Mouse (Mus musculus): ENCODE results near the gene Slc26a9. TPM values are rescaled to one million over a fixed set of nuclear protein-coding genes. Genes with fewer than 3 reads are reported as not detected.
A peak's percentile ranks its signal among the peaks of the same experiment; 100 is the strongest.

Slc26a9 gene
- polyA plus RNA-seq, 1 experiment from 2014 or later: 0.15 TPM

- 19% methylated on average over 4 of the region's 4 CpGs for WGBS
Measured at GRCm38 (mm10) chr1:131708338-131708737, 35.5 kb upstream of the Slc26a9 start.

DNA sequence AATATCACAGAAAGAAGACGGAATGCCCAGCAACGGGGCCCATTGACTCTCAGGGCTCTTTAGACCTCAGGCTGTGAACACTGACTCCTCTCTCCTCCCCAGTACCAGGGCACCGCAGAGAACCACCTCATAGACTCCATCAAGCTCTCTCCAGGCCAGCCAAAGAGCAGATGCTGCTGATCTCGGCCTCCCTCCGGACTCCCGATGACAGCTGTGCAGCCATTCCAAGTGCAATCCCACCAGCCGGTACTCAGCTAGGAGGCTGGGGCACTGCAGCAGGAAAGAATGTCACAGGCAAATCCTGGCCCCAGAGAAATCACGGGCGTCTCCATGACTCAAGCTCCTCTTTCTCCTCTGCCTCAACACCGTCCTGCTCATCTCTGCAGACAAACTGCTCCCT lies 32.3 kb upstream of the Slc26a9 start:
- ATAC-seq (ENCODE audit: low FRiP score) (no peak), DNase-seq (ENCODE audit: low spot score) (no peak)
- no peak overlapping the region for H3K4me3 ChIP-seq (ENCODE audit: low read depth, low read length)
- H3K9me3 ChIP-seq (ENCODE audit: control insufficient read depth, low read length): no peaks in the 10 kb centered on the region
- no peaks in the 10 kb centered on the region for H3K36me3 ChIP-seq (ENCODE audit: control insufficient read depth, insufficient read depth, low read length)
- H3K27ac ChIP-seq (ENCODE audit: low read depth, low read length): no peak overlapping the region
- 80% methylated on average over 10 of the region's 10 CpGs for WGBS
- no peak overlapping the region for H3K4me2 ChIP-seq (replicated peaks; ENCODE audit: low read depth, low read length)
- H3K4me1 ChIP-seq (replicated peaks; ENCODE audit: control insufficient read depth, insufficient read depth, low read length): no peaks in the 10 kb centered on the region
- no peak overlapping the region for H3K9ac ChIP-seq (ENCODE audit: low read depth, low read length)
- no peaks in the 10 kb centered on the region for H3K27me3 ChIP-seq (ENCODE audit: control insufficient read depth, insufficient read depth, low read length)

More at GRCm38 (mm10) chr1:131708338-131708737, 35.5 kb upstream of the Slc26a9 start:
- H3K9ac ChIP-seq (ENCODE audit: low read depth, low read length): no peak overlapping the region
- no peaks in the 10 kb centered on the region for H3K4me1 ChIP-seq (replicated peaks; ENCODE audit: control insufficient read depth, insufficient read depth, low read length)
- H3K4me2 ChIP-seq (replicated peaks; ENCODE audit: low read depth, low read length): no peak overlapping the region
- no peak for ATAC-seq (ENCODE audit: low FRiP score)
- no peak overlapping the region for H3K27ac ChIP-seq (ENCODE audit: low read depth, low read length)
- no peak overlapping the region for H3K4me3 ChIP-seq (ENCODE audit: low read depth, low read length)
- no peaks in the 10 kb centered on the region for H3K9me3 ChIP-seq (ENCODE audit: control insufficient read depth, low read length)
- H3K36me3 ChIP-seq (ENCODE audit: control insufficient read depth, insufficient read depth, low read length): no peaks in the 10 kb centered on the region
- peak; percentile 58 for DNase-seq (ENCODE audit: low spot score)
- H3K27me3 ChIP-seq (ENCODE audit: control insufficient read depth, insufficient read depth, low read length): no peaks in the 10 kb centered on the region

- Histone ChIP-seq H3K4me3 (ENCODE audit: low read depth, low read length) (no peak overlapping the region), H3K4me2 (replicated peaks; ENCODE audit: low read depth, low read length) (no peak overlapping the region), H3K9ac (ENCODE audit: low read depth, low read length) (no peak overlapping the region), H3K27me3 (ENCODE audit: control insufficient read depth, insufficient read depth, low read length) (no peaks in the 10 kb centered on the region), H3K36me3 (ENCODE audit: control insufficient read depth, insufficient read depth, low read length) (no peaks in the 10 kb centered on the region), H3K27ac (ENCODE audit: low read depth, low read length) (no peak overlapping the region), H3K9me3 (ENCODE audit: control insufficient read depth, low read length) (no peaks in the 10 kb centered on the region), H3K4me1 (replicated peaks; ENCODE audit: control insufficient read depth, insufficient read depth, low read length) (no peaks in the 10 kb centered on the region)
- DNase-seq (ENCODE audit: low spot score) (peak; percentile 90), ATAC-seq (ENCODE audit: low FRiP score) (peak; percentile 47; the same call in 1 of the 2 replicates)
- 44% methylated on average over 2 of the region's 2 CpGs for WGBS
Measured at GRCm38 (mm10) chr1:131712386-131712785, 31.4 kb upstream of the Slc26a9 start.

DNA sequence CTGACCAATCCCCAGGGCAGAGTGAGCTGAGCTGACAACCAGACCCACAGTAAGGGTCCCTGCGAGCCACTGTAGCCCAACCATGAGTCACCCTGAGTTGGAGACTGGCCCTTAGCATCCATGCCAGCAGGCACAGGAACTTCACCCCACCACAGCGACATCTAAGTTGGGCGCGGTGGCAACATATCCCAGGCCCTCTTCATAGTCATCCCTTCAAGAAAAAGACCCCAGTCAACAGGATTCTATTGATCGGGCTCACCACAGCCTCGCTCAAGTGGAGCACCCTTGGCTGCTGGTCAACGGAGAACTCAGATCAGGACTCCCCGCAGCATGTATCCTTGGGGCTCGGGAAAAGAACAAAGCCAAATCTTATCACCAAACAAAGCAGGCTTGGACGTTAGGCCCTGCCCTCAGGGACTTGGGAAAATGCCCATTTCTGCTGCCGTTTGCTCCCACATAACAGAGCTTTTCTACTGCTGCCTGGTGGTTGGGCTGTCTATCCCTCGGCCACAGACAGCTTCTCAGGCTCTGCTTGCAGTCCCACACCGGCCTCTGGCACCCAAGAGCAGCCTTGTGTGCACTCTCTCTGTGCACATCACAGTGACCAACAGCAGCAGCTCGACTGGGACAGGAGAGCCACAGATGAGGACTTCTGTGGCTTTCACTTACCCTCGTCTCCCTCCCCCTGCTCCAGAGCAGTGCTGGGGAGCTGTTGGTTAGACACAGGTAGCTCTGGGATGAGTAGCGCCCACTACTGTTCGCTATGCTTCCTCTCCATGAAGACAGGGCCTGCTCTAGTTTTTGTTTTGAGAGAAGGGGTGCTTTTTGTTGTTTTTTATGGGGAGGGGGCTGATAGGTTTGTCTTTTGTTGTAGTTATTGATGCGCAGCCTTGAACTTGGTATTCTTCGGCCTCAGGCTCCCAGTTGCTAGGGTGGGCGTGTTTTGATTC lies 29.2 kb upstream of the Slc26a9 start:
- Histone ChIP-seq H3K4me2 (replicated peaks; ENCODE audit: low read depth, low read length) (no peak overlapping the region), H3K4me1 (replicated peaks; ENCODE audit: control insufficient read depth, insufficient read depth, low read length) (no peaks in the 10 kb centered on the region), H3K9me3 (ENCODE audit: control insufficient read depth, low read length) (no peaks in the 10 kb centered on the region), H3K27me3 (ENCODE audit: control insufficient read depth, insufficient read depth, low read length) (no peaks in the 10 kb centered on the region), H3K4me3 (ENCODE audit: low read depth, low read length) (no peak overlapping the region), H3K36me3 (ENCODE audit: control insufficient read depth, insufficient read depth, low read length) (no peaks in the 10 kb centered on the region), H3K27ac (ENCODE audit: low read depth, low read length) (no peak overlapping the region), H3K9ac (ENCODE audit: low read depth, low read length) (no peak overlapping the region)
- 71% methylated on average over 20 of the region's 20 CpGs for WGBS
- no peak for ATAC-seq (ENCODE audit: low FRiP score)
- no peak for DNase-seq (ENCODE audit: low spot score)

DNA sequence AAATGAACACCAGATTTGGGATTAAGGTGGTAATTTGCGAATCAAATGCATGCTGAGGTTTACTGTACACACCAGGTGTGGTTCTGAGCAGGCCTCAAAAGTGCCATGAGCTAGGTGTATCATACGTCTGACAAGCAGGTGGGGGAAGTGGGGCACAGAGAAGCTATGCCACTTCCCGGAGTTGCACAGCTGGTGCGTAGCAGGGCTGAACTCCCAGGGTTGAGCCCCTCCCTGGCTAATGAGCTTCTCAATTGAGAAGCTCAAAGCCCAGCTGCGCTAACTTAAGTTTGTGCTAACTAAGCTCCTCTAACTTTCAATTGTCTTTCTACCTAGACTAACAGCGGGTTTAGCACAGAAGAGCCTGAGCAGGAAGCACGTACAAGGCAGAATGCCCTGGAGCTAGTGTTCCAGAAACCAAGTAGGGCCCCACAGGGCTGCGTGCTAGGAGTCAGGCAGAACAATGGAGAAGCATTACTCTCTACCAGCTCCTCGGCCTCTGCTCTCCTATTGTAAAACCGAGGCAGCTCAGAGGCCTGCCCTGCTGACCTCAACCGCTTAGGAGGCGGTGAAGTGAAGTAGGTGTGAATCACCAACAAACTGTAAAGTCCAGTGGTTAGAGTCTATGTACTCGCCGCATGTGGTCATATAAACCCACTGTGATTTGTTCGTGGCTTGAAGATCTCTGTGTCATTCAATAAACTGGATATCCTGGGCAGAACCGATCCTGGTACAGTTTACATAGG lies 24.7 kb upstream of the Slc26a9 start:
- DNase-seq (ENCODE audit: low spot score) (no peak), ATAC-seq (ENCODE audit: low FRiP score) (no peak)
- no peaks in the 10 kb centered on the region for H3K36me3 ChIP-seq (ENCODE audit: control insufficient read depth, insufficient read depth, low read length)
- no peaks in the 10 kb centered on the region for H3K27me3 ChIP-seq (ENCODE audit: control insufficient read depth, insufficient read depth, low read length)
- H3K4me3 ChIP-seq (ENCODE audit: low read depth, low read length): no peak overlapping the region
- no peak overlapping the region for H3K4me2 ChIP-seq (replicated peaks; ENCODE audit: low read depth, low read length)
- WGBS: 62% methylated on average over 16 of the region's 16 CpGs
- H3K9me3 ChIP-seq (ENCODE audit: control insufficient read depth, low read length): no peaks in the 10 kb centered on the region
- H3K9ac ChIP-seq (ENCODE audit: low read depth, low read length): no peak overlapping the region
- H3K4me1 ChIP-seq (replicated peaks; ENCODE audit: control insufficient read depth, insufficient read depth, low read length): no peaks in the 10 kb centered on the region
- no peak overlapping the region for H3K27ac ChIP-seq (ENCODE audit: low read depth, low read length)

GRCm38 (mm10) chr1:131721989-131722388 lies 21.8 kb upstream of the Slc26a9 start:
- H3K4me2 ChIP-seq (replicated peaks; ENCODE audit: low read depth, low read length): no peak overlapping the region
- H3K27ac ChIP-seq (ENCODE audit: low read depth, low read length): no peak overlapping the region
- no peaks in the 10 kb centered on the region for H3K36me3 ChIP-seq (ENCODE audit: control insufficient read depth, insufficient read depth, low read length)
- no peaks in the 10 kb centered on the region for H3K27me3 ChIP-seq (ENCODE audit: control insufficient read depth, insufficient read depth, low read length)
- no peak overlapping the region for H3K9ac ChIP-seq (ENCODE audit: low read depth, low read length)
- DNase-seq (ENCODE audit: low spot score): no peak
- no peaks in the 10 kb centered on the region for H3K9me3 ChIP-seq (ENCODE audit: control insufficient read depth, low read length)
- no peak overlapping the region for H3K4me3 ChIP-seq (ENCODE audit: low read depth, low read length)
- no peaks in the 10 kb centered on the region for H3K4me1 ChIP-seq (replicated peaks; ENCODE audit: control insufficient read depth, insufficient read depth, low read length)
- ATAC-seq (ENCODE audit: low FRiP score): no peak
- WGBS: 92% methylated on average over 3 of the region's 3 CpGs

- ATAC-seq (ENCODE audit: low FRiP score): no peak
- 68% methylated on average over 4 of the region's 4 CpGs for WGBS
- no peak overlapping the region for H3K4me3 ChIP-seq (ENCODE audit: low read depth, low read length)
Measured at GRCm38 (mm10) chr1:131723549-131723948, 20.3 kb upstream of the Slc26a9 start.

GRCm38 (mm10) chr1:131726586-131726985 lies 17.2 kb upstream of the Slc26a9 start:
- ATAC-seq (ENCODE audit: low FRiP score) (no peak), DNase-seq (ENCODE audit: low spot score) (no peak)
- no peaks in the 10 kb centered on the region for H3K4me1 ChIP-seq (replicated peaks; ENCODE audit: control insufficient read depth, insufficient read depth, low read length)
- 74% methylated on average over 6 of the region's 6 CpGs for WGBS
- H3K4me2 ChIP-seq (replicated peaks; ENCODE audit: low read depth, low read length): no peak overlapping the region
- H3K4me3 ChIP-seq (ENCODE audit: low read depth, low read length): no peak overlapping the region
- no peaks in the 10 kb centered on the region for H3K9me3 ChIP-seq (ENCODE audit: control insufficient read depth, low read length)
- no peak overlapping the region for H3K9ac ChIP-seq (ENCODE audit: low read depth, low read length)
- no peak overlapping the region for H3K27ac ChIP-seq (ENCODE audit: low read depth, low read length)
- no peaks in the 10 kb centered on the region for H3K27me3 ChIP-seq (ENCODE audit: control insufficient read depth, insufficient read depth, low read length)
- H3K36me3 ChIP-seq (ENCODE audit: control insufficient read depth, insufficient read depth, low read length): no peaks in the 10 kb centered on the region

More at GRCm38 (mm10) chr1:131723549-131723948, 20.3 kb upstream of the Slc26a9 start:
- Histone ChIP-seq H3K27me3 (ENCODE audit: control insufficient read depth, insufficient read depth, low read length) (no peaks in the 10 kb centered on the region), H3K9ac (ENCODE audit: low read depth, low read length) (no peak overlapping the region), H3K4me2 (replicated peaks; ENCODE audit: low read depth, low read length) (no peak overlapping the region), H3K4me1 (replicated peaks; ENCODE audit: control insufficient read depth, insufficient read depth, low read length) (no peaks in the 10 kb centered on the region), H3K36me3 (ENCODE audit: control insufficient read depth, insufficient read depth, low read length) (no peaks in the 10 kb centered on the region), H3K9me3 (ENCODE audit: control insufficient read depth, low read length) (no peaks in the 10 kb centered on the region), H3K27ac (ENCODE audit: low read depth, low read length) (no peak overlapping the region)
- no peak for DNase-seq (ENCODE audit: low spot score)

Data from hindbrain, embryonic 11.5 days (tissue).